In genomic region chr9:106369801-106370485, GRCm38 (mm10) we compare ENCODE assay signal across 8 mouse cellular contexts. TPM values are rescaled to one million over a fixed set of nuclear protein-coding genes. Genes with fewer than 3 reads are reported as not detected.
DNase-seq lines count a peak whose midpoint lies in the region; ATAC-seq and TF ChIP-seq lines count a peak whose summit lies in the region.

No protein-coding gene starts in this region.

- peaks cover 30% of the 10 kb centered on the region for H3K36me3 ChIP-seq in ES-E14 (ENCODE audit: control insufficient read depth, insufficient read depth, low read length, poor library complexity, severe bottlenecking)
- H3K36me3 ChIP-seq in forebrain, embryonic 10.5 days (replicated peaks): peaks cover 48% of the 10 kb centered on the region
- H3K36me3 ChIP-seq in hindbrain, embryonic 13.5 days: peaks cover 38% of the 10 kb centered on the region
- H3K36me3 ChIP-seq in liver, embryonic 16.5 days (ENCODE audit: control insufficient read depth, insufficient read depth): peaks cover 7% of the 10 kb centered on the region; the same call in 1 of the 2 replicates
- peaks cover 8% of the 10 kb centered on the region for H3K36me3 ChIP-seq in splenic B cell, adult 2 months (ENCODE audit: control insufficient read depth, insufficient read depth, low read length, poor library complexity, severe bottlenecking)

- H3K27ac ChIP-seq in ES-E14 (ENCODE audit: insufficient read depth, low read depth, low read length, poor library complexity, severe bottlenecking): no peak overlapping the region
- peak overlapping the region; percentile 97 for H3K27ac ChIP-seq in forebrain, embryonic 10.5 days
- peak overlapping the region; percentile 98 for H3K27ac ChIP-seq in hindbrain, embryonic 13.5 days
- no peak overlapping the region for H3K27ac ChIP-seq in liver, embryonic 16.5 days (ENCODE audit: low read length)

- peak overlapping the region; percentile 75 for H3K9ac ChIP-seq in ES-E14 (ENCODE audit: insufficient read depth, low read depth, low read length, poor library complexity, severe bottlenecking)
- H3K9ac ChIP-seq in hindbrain, embryonic 13.5 days: peak overlapping the region; percentile 96
- peak overlapping the region; percentile 79 for H3K9ac ChIP-seq in liver, embryonic 16.5 days (ENCODE audit: low read depth, low read length)

- in situ Hi-C loops in ES-E14 (cut with MboI; ENCODE audit: low sequenced_read_pairs in 2 of 2, unreplicated experiment in 2 of 2): no loop called here

- WGBS in forebrain, embryonic 10.5 days: 5% methylated on average over 11 of the region's 11 CpGs
- 9% methylated on average over 11 of the region's 11 CpGs for WGBS in hindbrain, embryonic 13.5 days
- WGBS in liver, embryonic 16.5 days (ENCODE audit: insufficient replicate concordance): 13% methylated on average over 11 of the region's 11 CpGs

- peak; percentile 52 for DNase-seq in gastrocnemius, postnatal 14 days
- no peak for DNase-seq in gastrocnemius, adult 8-10 months (ENCODE audit: low spot score in 2 of 2)
- DNase-seq in ES-E14 (ENCODE audit: low read depth, low spot score): no peak
- no peak for DNase-seq in forebrain, embryonic 10.5 days (ENCODE audit: extremely low spot score, low spot score)
- peak; percentile 32 for DNase-seq in splenic B cell, adult 2 months (ENCODE audit: low read depth, low spot score)
- no peak for DNase-seq in layer of hippocampus, postnatal 25 days (ENCODE audit: extremely low spot score in 1 of 2, low spot score in 1 of 2)

- intact Hi-C loops in gastrocnemius, postnatal 14 days (cut with DNase I; ENCODE audit: low total_unique reads): no loop called here

- ATAC-seq in hindbrain, embryonic 13.5 days (ENCODE audit: low FRiP score): no peak
- no peak for ATAC-seq in liver, embryonic 16.5 days (ENCODE audit: low read depth)

- H3K27me3 ChIP-seq in forebrain, embryonic 10.5 days (ENCODE audit: poor library complexity, severe bottlenecking): peaks cover 17% of the 10 kb centered on the region
- 0 out of 2 replicates have a peak, but pooled peaks cover 5% of the 10 kb centered on the region for H3K27me3 ChIP-seq in hindbrain, embryonic 13.5 days
- peaks cover 8% of the 10 kb centered on the region for H3K27me3 ChIP-seq in liver, embryonic 16.5 days (ENCODE audit: control insufficient read depth, insufficient read depth, low read depth, low read length)
- no peaks in the 10 kb centered on the region for H3K27me3 ChIP-seq in splenic B cell, adult 2 months (ENCODE audit: control insufficient read depth, insufficient read depth, low read length, poor library complexity, severe bottlenecking)

- peak overlapping the region; percentile 95 for H3K4me2 ChIP-seq in hindbrain, embryonic 13.5 days
- peak overlapping the region; percentile 100 for H3K4me2 ChIP-seq in liver, embryonic 16.5 days (ENCODE audit: low read depth, low read length)

- H3K4me3 ChIP-seq in ES-E14 (ENCODE audit: insufficient read depth in 1 of 2, low read depth in 1 of 2, low read length in 2 of 2, poor library complexity in 1 of 2, severe bottlenecking in 1 of 2): peak overlapping the region; percentile 65 to 78
- peak overlapping the region; percentile 93 for H3K4me3 ChIP-seq in forebrain, embryonic 10.5 days
- H3K4me3 ChIP-seq in hindbrain, embryonic 13.5 days: peak overlapping the region; percentile 86
- H3K4me3 ChIP-seq in liver, embryonic 16.5 days (ENCODE audit: low read depth, low read length): peak overlapping the region; percentile 76

- peaks cover 0 to 8% of the 10 kb centered on the region in 2 experiments; a peak in 2 of 4 replicates for H3K4me1 ChIP-seq in ES-E14 (ENCODE audit: control insufficient read depth in 2 of 2, insufficient read depth in 2 of 2, low read length in 2 of 2, poor library complexity in 1 of 2)
- peaks cover 85% of the 10 kb centered on the region for H3K4me1 ChIP-seq in forebrain, embryonic 10.5 days
- H3K4me1 ChIP-seq in hindbrain, embryonic 13.5 days (replicated peaks): peaks cover 56% of the 10 kb centered on the region
- peaks cover 38% of the 10 kb centered on the region for H3K4me1 ChIP-seq in liver, embryonic 16.5 days (ENCODE audit: control insufficient read depth, low read depth, low read length)

- no peaks in the 10 kb centered on the region for H3K9me3 ChIP-seq in ES-E14 (ENCODE audit: control insufficient read depth, insufficient read depth, low read depth, low read length)
- H3K9me3 ChIP-seq in forebrain, embryonic 10.5 days: no peaks in the 10 kb centered on the region
- no peaks in the 10 kb centered on the region for H3K9me3 ChIP-seq in hindbrain, embryonic 13.5 days
- no peaks in the 10 kb centered on the region for H3K9me3 ChIP-seq in liver, embryonic 16.5 days (replicated peaks; ENCODE audit: control insufficient read depth, low read length)

TF ChIP-seq in ES-E14, 5 proteins besides CTCF, POLR2A, EP300 and RAD21:
- TF ChIP-seq HCFC1 (IDR thresholded peaks at IDR 0.05; ENCODE audit: borderline replicate concordance, insufficient read depth, low read length) (no peak), ZNF384 (IDR thresholded peaks at IDR 0.05; ENCODE audit: low read depth, low read length) (no peak), ZC3H11A (IDR thresholded peaks at IDR 0.05; ENCODE audit: borderline replicate concordance, low read depth, low read length) (no peak), MAFK (IDR thresholded peaks at IDR 0.05; ENCODE audit: insufficient read depth, low read depth, low read length) (no peak), CHD2 (IDR thresholded peaks at IDR 0.05; ENCODE audit: low read depth, low read length) (no peak)

RNA-seq across cellular contexts. Expression of gene Dusp7, which starts 1.5 kb away (rescaled TPM):
- total RNA-seq in gastrocnemius, postnatal 14 days (2021): 10 to 100 TPM; 13.9 to 17.6 TPM
- 10 to 100 TPM; 15.4 to 53.2 (median 35.0) TPM for total RNA-seq in gastrocnemius, adult 8-10 months (2022)
- 4.5 and 5.1 TPM in 2 replicates for total RNA-seq in ES-E14 (2012; rRNA removed)
- polyA plus RNA-seq in forebrain, embryonic 10.5 days (2016; fragmentation: Nextera tagmentation; extraction: Ambion mirVana): 17.6 and 18.9 TPM in 2 replicates
- 9.9 and 10.3 TPM in 2 replicates for polyA plus RNA-seq in hindbrain, embryonic 13.5 days (2015; fragmentation: Nextera tagmentation; extraction: Ambion mirVana)
- 2.1 and 2.7 TPM in 2 replicates for polyA plus RNA-seq in liver, embryonic 16.5 days (2015; fragmentation: Nextera tagmentation; extraction: Ambion mirVana)
- total RNA-seq in layer of hippocampus, postnatal 25 days (2021): 10 to 100 TPM; 82.4 to 91.1 TPM

RNA-seq across cellular contexts. Expression of gene Rpl29, which starts 59.3 kb away (rescaled TPM):
- 100 to 1,000 TPM; 350 to 424 TPM for total RNA-seq in gastrocnemius, postnatal 14 days (2021)
- total RNA-seq in gastrocnemius, adult 8-10 months (2022): 100 to 1,000 TPM; 259 to 320 (median 274) TPM
- 43.7 and 61.2 TPM in 2 replicates for total RNA-seq in ES-E14 (2012; rRNA removed)
- polyA plus RNA-seq in forebrain, embryonic 10.5 days (2016; fragmentation: Nextera tagmentation; extraction: Ambion mirVana): 1,043 and 1,081 TPM in 2 replicates
- polyA plus RNA-seq in hindbrain, embryonic 13.5 days (2015; fragmentation: Nextera tagmentation; extraction: Ambion mirVana): 704 TPM in 2 replicates
- polyA plus RNA-seq in liver, embryonic 16.5 days (2015; fragmentation: Nextera tagmentation; extraction: Ambion mirVana): 452 and 501 TPM in 2 replicates
- 100 to 1,000 TPM; 262 to 288 TPM for total RNA-seq in layer of hippocampus, postnatal 25 days (2021)

Comparison
In these comparisons a context has a peak if more than half of its experiments do, and no peak if none do; other contexts are left out.
1. DNase-seq: peak in gastrocnemius, postnatal 14 days (single experiment) and splenic B cell, adult 2 months (single experiment); none in gastrocnemius, adult 8-10 months (0 of 2), ES-E14 (single experiment), forebrain, embryonic 10.5 days (single experiment) and layer of hippocampus, postnatal 25 days (0 of 2).
2. H3K27ac ChIP-seq: peak in forebrain, embryonic 10.5 days (single experiment) and hindbrain, embryonic 13.5 days (single experiment); none in ES-E14 (single experiment) and liver, embryonic 16.5 days (single experiment).
3. Peak in every context shown above with its lines, with median percentiles within 50 percentile points of each other: H3K4me3 ChIP-seq and H3K9ac ChIP-seq.